Mouse (Mus musculus) CH12.LX (cell line): ENCODE measurements around the gene Ndufv3. TPM values are rescaled to one million over a fixed set of nuclear protein-coding genes. Genes with fewer than 3 reads are reported as not detected.

Source experiments
- DNase-seq: peaks from one replicate; pipeline ENCODE4 v3.0.0-alpha.2; 2013; ENCODE audit errors: extremely low read depth
- H3K27ac ChIP-seq: 2 replicates; pipeline ENCODE4 v1.5.1; 2012; ENCODE audit warnings: low read depth, mild to moderate bottlenecking, control low read depth, moderate library complexity; ENCODE audit not compliant: insufficient read depth
- H3K27me3 ChIP-seq: replicated peaks from 2 replicates; pipeline ENCODE3; 2012; ENCODE audit warnings: inconsistent platforms
- H3K36me3 ChIP-seq, 2 experiments: replicated peaks in 1 of 2; 2 replicates each; pipeline versions ENCODE3 to v1.6.1; 2012; ENCODE audit warnings: inconsistent platforms in 1 of 2, low read length in 1 of 2, mild to moderate bottlenecking in 1 of 2, mixed read lengths in 1 of 2, moderate library complexity in 1 of 2; ENCODE audit not compliant: control insufficient read depth in 1 of 2, insufficient read depth in 1 of 2
- H3K4me1 ChIP-seq, 2 experiments: 2 replicates each; pipeline ENCODE4 v1.6.1; 2012; ENCODE audit warnings: inconsistent platforms in 1 of 2, moderate library complexity in 1 of 2; ENCODE audit not compliant: insufficient read depth in 2 of 2, control insufficient read depth in 1 of 2
- H3K4me2 ChIP-seq: 2 replicates; pipeline ENCODE4 v1.6.1; 2012; ENCODE audit warnings: low read depth, mild to moderate bottlenecking, control low read depth; ENCODE audit not compliant: poor library complexity, insufficient read depth, severe bottlenecking
- H3K4me3 ChIP-seq, 3 experiments: fragments of 150-350 bp in 1 of 3; sonication (generic) in 1 of 3; replicated peaks in 1 of 3; 2 replicates each; pipeline versions ENCODE3 to v1.5.1; 2011 to 2012; ENCODE audit warnings: low read depth in 2 of 3, low read length in 2 of 3, mild to moderate bottlenecking in 2 of 3, moderate library complexity in 2 of 3, control low read depth in 1 of 3, improper control_type of control experiment in 1 of 3, inconsistent platforms in 1 of 3, mixed read lengths in 1 of 3; ENCODE audit not compliant: poor library complexity in 1 of 3
- H3K79me2 ChIP-seq: replicated peaks from 2 replicates; pipeline ENCODE4 v1.6.1; 2012; ENCODE audit warnings: mild to moderate bottlenecking, moderate library complexity; ENCODE audit not compliant: control insufficient read depth, poor library complexity, insufficient read depth, severe bottlenecking; ENCODE audit errors: extremely low read depth
- H3K9ac ChIP-seq: 2 replicates; pipeline ENCODE4 v1.6.1; 2012; ENCODE audit warnings: low read depth, mild to moderate bottlenecking, control low read depth, moderate library complexity; ENCODE audit not compliant: insufficient read depth
- H3K9me3 ChIP-seq: replicated peaks from 2 replicates; pipeline ENCODE3; 2012; ENCODE audit warnings: low read length, inconsistent platforms, mixed read lengths
- BHLHE40 ChIP-seq: IDR thresholded peaks from 2 replicates; pipeline ENCODE4 v1.6.1; 2011; ENCODE audit warnings: mild to moderate bottlenecking, low read depth, low read length, improper control_type of control experiment
- CHD2 ChIP-seq: IDR thresholded peaks from 2 replicates; pipeline ENCODE4 v1.6.1; 2011; ENCODE audit warnings: low read length, improper control_type of control experiment
- E2F4 ChIP-seq: IDR thresholded peaks from 2 replicates; pipeline ENCODE4 v1.6.1; 2011; ENCODE audit warnings: low read depth, low read length, improper control_type of control experiment; ENCODE audit not compliant: insufficient replicate concordance
- ETS1 ChIP-seq: conservative IDR thresholded peaks from 2 replicates; pipeline ENCODE4 v1.6.1; 2012; ENCODE audit warnings: low read depth, mild to moderate bottlenecking, inconsistent platforms, low read length, improper control_type of control experiment, moderate library complexity
- HCFC1 ChIP-seq: IDR thresholded peaks from 2 replicates; pipeline ENCODE4 v1.6.1; 2012; ENCODE audit warnings: low read depth, mild to moderate bottlenecking, inconsistent platforms, low read length, improper control_type of control experiment
- JUN ChIP-seq: IDR thresholded peaks from 2 replicates; pipeline ENCODE4 v1.6.1; 2011; ENCODE audit warnings: low read depth, mild to moderate bottlenecking, low read length, improper control_type of control experiment, moderate library complexity; ENCODE audit not compliant: insufficient read depth
- JUND ChIP-seq: conservative IDR thresholded peaks from 2 replicates; pipeline ENCODE4 v1.6.1; 2011; ENCODE audit warnings: low read depth, low read length, improper control_type of control experiment
- KAT2A ChIP-seq: IDR thresholded peaks from 2 replicates; pipeline ENCODE4 v1.6.1; 2012; ENCODE audit warnings: low read length, improper control_type of control experiment, inconsistent platforms; ENCODE audit not compliant: insufficient replicate concordance
- MAFK ChIP-seq: IDR thresholded peaks from 2 replicates; pipeline ENCODE4 v1.6.1; 2011; ENCODE audit warnings: low read length, improper control_type of control experiment; ENCODE audit not compliant: insufficient replicate concordance
- MAX ChIP-seq: IDR thresholded peaks from 2 replicates; pipeline ENCODE4 v1.6.1; 2011; ENCODE audit warnings: low read length, improper control_type of control experiment
- MEF2A ChIP-seq: IDR thresholded peaks from 2 replicates; pipeline ENCODE4 v1.6.1; 2014; ENCODE audit warnings: low read depth, mild to moderate bottlenecking, inconsistent platforms, low read length, improper control_type of control experiment, borderline replicate concordance
- MXI1 ChIP-seq: IDR thresholded peaks from 2 replicates; pipeline ENCODE4 v1.6.1; 2011; ENCODE audit warnings: mild to moderate bottlenecking, low read depth, low read length, improper control_type of control experiment
- MYC ChIP-seq: IDR thresholded peaks from 2 replicates; pipeline ENCODE4 v1.6.1; 2011; ENCODE audit warnings: low read depth, mild to moderate bottlenecking, improper control_type of control experiment, low read length
- NELFE ChIP-seq: IDR thresholded peaks from 2 replicates; pipeline ENCODE4 v1.6.1; 2011; ENCODE audit warnings: low read depth, low read length, improper control_type of control experiment
- NRF1 ChIP-seq: IDR thresholded peaks from 2 replicates; pipeline ENCODE4 v1.6.1; 2014; ENCODE audit warnings: low read depth, mild to moderate bottlenecking, inconsistent platforms, low read length, improper control_type of control experiment, moderate library complexity
- PAX5 ChIP-seq: IDR thresholded peaks from 2 replicates; pipeline ENCODE4 v1.6.1; 2012; ENCODE audit warnings: low read length, inconsistent platforms, mixed read lengths
- POLR2AphosphoS2 ChIP-seq: IDR thresholded peaks from 2 replicates; pipeline ENCODE4 v1.6.1; 2011; ENCODE audit warnings: low read depth, low read length, improper control_type of control experiment
- RAD21 ChIP-seq: IDR thresholded peaks from 2 replicates; pipeline ENCODE4 v1.6.1; 2011; ENCODE audit warnings: low read depth, mild to moderate bottlenecking, low read length, improper control_type of control experiment, moderate library complexity
- RCOR1 ChIP-seq: conservative IDR thresholded peaks from 2 replicates; pipeline ENCODE4 v1.6.1; 2012; ENCODE audit warnings: low read depth, mild to moderate bottlenecking, inconsistent platforms, low read length, improper control_type of control experiment
- SIN3A ChIP-seq: IDR thresholded peaks from 2 replicates; pipeline ENCODE4 v1.6.1; 2012; ENCODE audit warnings: low read length, improper control_type of control experiment, inconsistent platforms
- SMC3 ChIP-seq: IDR thresholded peaks from 2 replicates; pipeline ENCODE4 v1.6.1; 2011; ENCODE audit warnings: low read depth, low read length, improper control_type of control experiment
- TCF12 ChIP-seq: IDR thresholded peaks from 2 replicates; pipeline ENCODE4 v1.6.1; 2014; ENCODE audit warnings: low read depth, mild to moderate bottlenecking, inconsistent platforms, low read length, improper control_type of control experiment
- UBTF ChIP-seq: IDR thresholded peaks from 2 replicates; pipeline ENCODE4 v1.6.1; 2012; ENCODE audit warnings: low read depth, mild to moderate bottlenecking, inconsistent platforms, low read length, improper control_type of control experiment, moderate library complexity
- USF1 ChIP-seq: IDR thresholded peaks from 2 replicates; pipeline ENCODE4 v1.6.1; 2014; ENCODE audit warnings: low read depth, mild to moderate bottlenecking, inconsistent platforms, low read length, improper control_type of control experiment
- USF2 ChIP-seq: conservative IDR thresholded peaks from 2 replicates; pipeline ENCODE4 v1.6.1; 2011; ENCODE audit warnings: low read depth, low read length, improper control_type of control experiment
- ZC3H11A ChIP-seq: IDR thresholded peaks from 2 replicates; pipeline ENCODE4 v1.6.1; 2012; ENCODE audit warnings: low read depth, mild to moderate bottlenecking, inconsistent platforms, low read length, improper control_type of control experiment
- dilution Hi-C: fragments of 300-500 bp; cut with MboI; formaldehyde crosslinking; loops from 2 replicates; pipeline ENCODE4 v1.14.3; 2020; ENCODE audit warnings: low sequenced_read_pairs; ENCODE audit not compliant: extremely low pct_unique_long_range_greater_than_20kb, extremely low pct_ligation_motif_present
- in situ Hi-C: fragments of 300-500 bp; cut with MboI; formaldehyde crosslinking; loops from 3 replicates; pipeline ENCODE4 v1.14.3; 2019; ENCODE audit warnings: low sequenced_read_pairs, low pct_ligation_motif_present, low pct_unique_long_range_greater_than_20kb, mixed read lengths
- polyA plus RNA-seq: library from polyadenylated mRNA; unstranded; fragments of >175 nt; gene quantifications from 2 replicates; pipeline ENCODE4 v1.2.1, GENCODE M21; 2012; ENCODE audit warnings: low read depth; ENCODE audit not compliant: insufficient read length
- total RNA-seq, 2 experiments: library from RNA; depleted of rRNA; stranded (reverse); fragments of 300-350 nt in 1 of 2; fragments of >200 nt in 1 of 2; gene quantifications; 2 replicates each; pipeline ENCODE4 v1.2.3; 2012 to 2014

Ndufv3 gene
- total and polyA plus RNA-seq, 3 experiments, result 292 to 409 (median 298) TPM

GRCm38 (mm10) chr17:31521948-31522347 is 2.0 kb downstream of the Ndufv3 start:
- Histone ChIP-seq H3K9ac (no peak overlapping the region), H3K4me3 (no peak overlapping the region), H3K4me2 (no peak overlapping the region), H3K27me3 (no peaks in the 10 kb centered on the region), H3K4me1 (peaks cover 2 to 30% of the 10 kb centered on the region in 2 experiments; a peak in 2 of 4 replicates), H3K36me3 (peaks cover 20 to 44% of the 10 kb centered on the region in 2 experiments), H3K9me3 (no peaks in the 10 kb centered on the region), H3K27ac (no peak overlapping the region), H3K79me2 (peaks cover 26% of the 10 kb centered on the region)
- no peak for DNase-seq
- dilution Hi-C loops (no loop called here), in situ Hi-C loops (no loop called here)
- TF ChIP-seq RAD21, result no peak

GRCm38 (mm10) chr17:31525114-31525513 is 5.2 kb downstream of the Ndufv3 start:
- Histone ChIP-seq H3K27me3 (no peaks in the 10 kb centered on the region), H3K9me3 (no peaks in the 10 kb centered on the region), H3K4me3 (no peak overlapping the region), H3K4me2 (no peak overlapping the region), H3K79me2 (peaks cover 26% of the 10 kb centered on the region), H3K27ac (no peak overlapping the region), H3K9ac (no peak overlapping the region), H3K4me1 (peaks cover 0 to 43% of the 10 kb centered on the region in 2 experiments; a peak in 2 of 4 replicates), H3K36me3 (peaks cover 42 to 74% of the 10 kb centered on the region in 2 experiments)
- in situ Hi-C loops (no loop called here), dilution Hi-C loops (no loop called here)
- no peak for TF ChIP-seq MAX
- TF ChIP-seq MEF2A, result no peak
- TF ChIP-seq PAX5, result no peak
- TF ChIP-seq POLR2AphosphoS2, result no peak
- TF ChIP-seq MAFK, result no peak
- TF ChIP-seq USF2, result no peak
- TF ChIP-seq HCFC1, result no peak
- no peak for TF ChIP-seq MXI1
- no peak for TF ChIP-seq USF1
- TF ChIP-seq ETS1, result no peak
- no peak for TF ChIP-seq KAT2A
- no peak for TF ChIP-seq SMC3
- TF ChIP-seq CHD2, result no peak
- no peak for DNase-seq

- Histone ChIP-seq H3K4me3 (no peak overlapping the region), H3K27me3 (no peaks in the 10 kb centered on the region), H3K4me2 (no peak overlapping the region)
- in situ Hi-C loops, result no loop called here
- DNase-seq, result no peak
- TF ChIP-seq MYC (no peak), RAD21 (no peak), ZC3H11A (no peak), JUN (no peak), MEF2A (no peak), NELFE (no peak), E2F4 (no peak), UBTF (no peak), HCFC1 (no peak), MXI1 (no peak), NRF1 (no peak), MAFK (no peak), TCF12 (no peak), JUND (no peak), BHLHE40 (no peak), SMC3 (no peak), SIN3A (no peak), POLR2AphosphoS2 (no peak), RCOR1 (no peak), USF1 (no peak)
- TF ChIP-seq, all 38 proteins: peak for 0
- Histone ChIP-seq H3K27ac (no peak overlapping the region), H3K36me3 (peaks cover 45 to 81% of the 10 kb centered on the region in 2 experiments), H3K9ac (no peak overlapping the region), H3K4me1 (peaks cover 0 to 43% of the 10 kb centered on the region in 2 experiments; a peak in 2 of 4 replicates), H3K79me2 (peaks cover 21% of the 10 kb centered on the region), H3K9me3 (no peaks in the 10 kb centered on the region)
- dilution Hi-C loops, result no loop called here
Observed at GRCm38 (mm10) chr17:31525816-31526215, 5.9 kb downstream of the Ndufv3 start.
